Mouse (Mus musculus) small intestine, adult 2 months (tissue): ENCODE data around the gene Sowahb. TPM values are rescaled to one million over a fixed set of nuclear protein-coding genes. Genes with fewer than 3 reads are reported as not detected.

Experiments
- H3K27ac ChIP-seq: fragments of 200-500 bp; 2 replicates; pipeline ENCODE4 v1.5.1; 2012; ENCODE audit warnings: low read depth, low read length, control low read depth, inconsistent platforms; ENCODE audit not compliant: insufficient read depth
- H3K27me3 ChIP-seq: fragments of 200-500 bp; 2 replicates; pipeline ENCODE4 v1.6.1; 2012; ENCODE audit warnings: mild to moderate bottlenecking, moderate library complexity, low read length, inconsistent platforms; ENCODE audit not compliant: control insufficient read depth, insufficient read depth
- H3K36me3 ChIP-seq: fragments of 200-500 bp; 2 replicates; pipeline ENCODE4 v1.6.1; 2012; ENCODE audit warnings: mild to moderate bottlenecking, low read length, control low read depth, inconsistent platforms; ENCODE audit not compliant: control insufficient read depth, insufficient read depth
- H3K4me1 ChIP-seq: fragments of 200-500 bp; 2 replicates; pipeline ENCODE4 v1.6.1; 2012; ENCODE audit warnings: low read length, inconsistent platforms, mixed read lengths; ENCODE audit not compliant: control insufficient read depth, insufficient read depth, insufficient read length
- H3K4me3 ChIP-seq: fragments of 200-500 bp; 2 replicates; pipeline ENCODE4 v1.5.1; 2012; ENCODE audit warnings: low read depth, mild to moderate bottlenecking, control low read depth, inconsistent platforms, low read length, moderate library complexity
- CTCF ChIP-seq: fragments of 200-500 bp; IDR thresholded peaks from 2 replicates; pipeline ENCODE4 v1.5.1; 2012; ENCODE audit warnings: low read depth, mild to moderate bottlenecking, control low read depth, inconsistent platforms, low read length, moderate library complexity, mixed read lengths; ENCODE audit not compliant: insufficient replicate concordance, insufficient read length; ENCODE audit errors: extremely low read depth
- POLR2A ChIP-seq: fragments of 200-500 bp; IDR thresholded peaks from 2 replicates; pipeline ENCODE4 v1.6.1; 2012; ENCODE audit warnings: low read depth, mild to moderate bottlenecking, control low read depth, inconsistent platforms, low read length, moderate library complexity
- WGBS: fragments of 180-500 bp; shearing (Covaris S2); methylation state at CpG from one replicate; pipeline ENCODE4 v1.1.7; 2018; 5-methylcytosine and 5-hydroxymethylcytosine counted together
- polyA plus RNA-seq: library from polyadenylated mRNA; depleted of rRNA; stranded (reverse); fragments of >200 nt; gene quantifications from 2 replicates; pipeline ENCODE4 v1.2.3, GENCODE M21; 2012; rRNA removed

Gene Sowahb
- polyA plus RNA-seq, 1 experiment: 33.6 TPM

- no peaks in the 10 kb centered on the region; the same call in 1 of the 2 replicates for H3K4me1 ChIP-seq
- H3K27ac ChIP-seq: no peak overlapping the region
- WGBS: 86% methylated on average over 6 of the region's 6 CpGs
- H3K4me3 ChIP-seq: no peak overlapping the region
- TF ChIP-seq POLR2A (no peak), CTCF (no peak)
- H3K36me3 ChIP-seq: no peaks in the 10 kb centered on the region
- H3K27me3 ChIP-seq: no peaks in the 10 kb centered on the region
Observed at GRCm38 (mm10) chr5:93000060-93000459, 44.8 kb downstream of the Sowahb start.

GRCm38 (mm10) chr5:92998494-92999016, 46.3 kb downstream of the Sowahb start:
- TF ChIP-seq CTCF (no peak), POLR2A (no peak)
- Histone ChIP-seq H3K36me3 (no peaks in the 10 kb centered on the region), H3K27ac (no peak overlapping the region), H3K27me3 (no peaks in the 10 kb centered on the region), H3K4me1 (peaks cover 6% of the 10 kb centered on the region; the same call in 1 of the 2 replicates), H3K4me3 (no peak overlapping the region)
- WGBS: 58% methylated on average over 5 of the region's 5 CpGs

GRCm38 (mm10) chr5:92997428-92998120, 47.2 kb downstream of the Sowahb start:
- TF ChIP-seq CTCF (no peak), POLR2A (no peak)
- Histone ChIP-seq H3K36me3 (no peaks in the 10 kb centered on the region), H3K27me3 (no peaks in the 10 kb centered on the region), H3K4me3 (no peak overlapping the region), H3K27ac (peak overlapping the region; percentile 32; the same call in 1 of the 2 replicates), H3K4me1 (peaks cover 6% of the 10 kb centered on the region; the same call in 1 of the 2 replicates)
- WGBS: 82% methylated on average over 5 of the region's 5 CpGs

- Histone ChIP-seq H3K27me3 (no peaks in the 10 kb centered on the region), H3K4me3 (no peak overlapping the region), H3K4me1 (peaks cover 6% of the 10 kb centered on the region; the same call in 1 of the 2 replicates), H3K27ac (no peak overlapping the region), H3K36me3 (no peaks in the 10 kb centered on the region)
- 77% methylated on average over 2 of the region's 2 CpGs for WGBS
- TF ChIP-seq POLR2A (no peak), CTCF (no peak)
Observed at GRCm38 (mm10) chr5:92994861-92995260, 50.0 kb downstream of the Sowahb start.

GRCm38 (mm10) chr5:92994309-92994708, 50.5 kb downstream of the Sowahb start:
- WGBS: 41% methylated on average over 6 of the region's 6 CpGs
- no peaks in the 10 kb centered on the region for H3K36me3 ChIP-seq
- no peak overlapping the region for H3K27ac ChIP-seq
- no peaks in the 10 kb centered on the region for H3K27me3 ChIP-seq
- no peak overlapping the region for H3K4me3 ChIP-seq
- TF ChIP-seq CTCF (no peak), POLR2A (no peak)
- H3K4me1 ChIP-seq: peaks cover 6% of the 10 kb centered on the region; the same call in 1 of the 2 replicates

GRCm38 (mm10) chr5:92992106-92992505, 52.7 kb downstream of the Sowahb start:
- Histone ChIP-seq H3K27me3 (no peaks in the 10 kb centered on the region), H3K36me3 (no peaks in the 10 kb centered on the region), H3K27ac (no peak overlapping the region), H3K4me1 (peaks cover 6% of the 10 kb centered on the region; the same call in 1 of the 2 replicates), H3K4me3 (no peak overlapping the region)
- TF ChIP-seq CTCF: no peak
- 75% methylated on average over 3 of the region's 3 CpGs for WGBS

Other genes with a start within 250 kb of the Sowahb start
- gene Sept11, start 48.4 kb upstream of the Sowahb start, polyA plus RNA-seq: 7.0 and 12.9 TPM in 2 replicates
- gene Ccni, start 161.5 kb upstream of the Sowahb start, polyA plus RNA-seq: 36.8 and 117 TPM in 2 replicates
- not detected in 2 replicates for gene 2010109A12Rik, start 161.5 kb upstream of the Sowahb start, polyA plus RNA-seq
- 13.6 and 149 TPM in 2 replicates for gene Ccng2, start 222.2 kb upstream of the Sowahb start, polyA plus RNA-seq